Mouse (Mus musculus): ENCODE measurements around the gene Eef1akmt3. TPM values are rescaled to one million over a fixed set of nuclear protein-coding genes. Genes with fewer than 3 reads are reported as not detected.

Gene Eef1akmt3
- 0.34 TPM in 1 of 2 replicates, not detected in the other for polyA plus RNA-seq (2012; ENCODE audit: insufficient read depth, insufficient read length, missing spikeins)

DNA sequence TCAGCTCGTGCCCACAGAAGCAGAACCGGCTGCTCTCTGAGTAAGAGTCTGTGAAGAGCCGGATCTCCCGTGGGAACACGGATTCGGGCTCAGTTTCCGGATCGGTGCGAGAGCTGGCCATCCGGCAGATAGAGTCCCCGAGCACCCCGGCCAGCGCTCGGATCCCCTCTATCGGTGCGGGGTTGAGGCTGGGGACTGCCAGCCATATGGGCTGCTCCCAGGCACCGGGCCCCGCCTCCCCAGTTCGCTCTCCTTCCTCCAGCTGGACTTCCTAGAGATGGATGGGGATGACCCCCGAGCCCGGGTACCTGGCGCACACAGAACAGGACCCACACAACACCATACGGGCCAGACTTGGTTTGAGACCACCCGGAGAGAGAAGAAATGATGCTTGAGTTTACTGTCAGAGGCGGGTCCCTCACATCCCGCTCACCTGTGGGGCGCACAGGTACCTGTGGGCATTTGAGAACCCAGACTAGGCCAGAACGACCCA, at the start of gene Eef1akmt3, which contains the start of gene Mettl1:
Gene Eef1akmt3, minus strand, starts transcription at position 240 of the 493 bp plus-strand sequence.
Gene Mettl1, plus strand, starts transcription at position 141 of the 493 bp plus-strand sequence.
- no peak for TF ChIP-seq CTCF (IDR thresholded peaks at IDR 0.05; ENCODE audit: low read depth, low read length)
- no peak for TF ChIP-seq POLR2A (IDR thresholded peaks at IDR 0.05; ENCODE audit: borderline replicate concordance, low read depth, low read length)

DNA sequence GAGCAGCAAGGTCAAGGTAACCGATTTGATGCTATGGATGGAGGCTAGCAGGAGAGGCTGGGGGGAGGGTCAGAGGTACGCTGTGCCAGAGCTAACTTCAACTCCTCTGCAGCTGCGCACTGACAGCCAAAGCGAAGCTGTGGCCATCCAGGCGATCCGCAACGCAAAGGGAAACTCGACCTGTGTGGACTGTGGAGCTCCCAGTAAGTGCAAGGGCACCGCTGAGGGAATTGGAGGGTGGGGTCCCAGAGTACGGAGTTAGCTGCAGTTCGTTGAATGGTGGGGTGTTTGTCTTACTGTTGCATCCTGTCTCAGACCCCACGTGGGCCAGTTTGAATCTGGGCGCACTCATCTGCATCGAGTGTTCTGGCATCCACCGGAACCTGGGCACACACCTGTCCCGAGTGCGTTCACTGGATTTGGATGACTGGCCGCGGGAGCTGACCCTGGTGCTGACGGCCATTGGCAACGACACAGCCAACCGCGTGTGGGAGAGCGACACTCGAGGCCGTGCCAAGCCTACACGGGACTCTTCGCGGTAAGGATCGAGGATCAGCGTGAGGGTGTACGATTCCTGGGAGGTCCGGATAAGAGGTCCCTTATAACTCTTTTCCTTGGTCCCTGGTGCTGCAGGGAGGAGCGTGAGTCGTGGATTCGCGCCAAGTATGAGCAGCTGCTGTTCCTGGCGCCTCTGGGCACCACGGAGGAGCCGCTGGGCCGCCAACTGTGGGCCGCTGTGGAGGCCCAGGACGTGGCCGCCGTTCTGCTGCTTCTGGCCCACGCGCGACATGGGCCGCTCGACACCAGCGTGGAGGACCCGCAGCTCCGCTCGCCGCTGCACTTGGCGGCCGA, 49.5 kb upstream of the Eef1akmt3 start:
- H3K4me3 ChIP-seq (ENCODE audit: insufficient read depth, low read length), result no peak overlapping the region
- H3K27ac ChIP-seq (ENCODE audit: insufficient read depth, low read depth, low read length), result no peak overlapping the region
- H3K4me1 ChIP-seq (ENCODE audit: control insufficient read depth, insufficient read depth, low read length), result no peaks in the 10 kb centered on the region
- TF ChIP-seq POLR2A (IDR thresholded peaks at IDR 0.05; ENCODE audit: borderline replicate concordance, low read depth, low read length) (no peak), CTCF (IDR thresholded peaks at IDR 0.05; ENCODE audit: low read depth, low read length) (no peak)

More for the DNA sequence above, at the start of gene Eef1akmt3, which contains the start of gene Mettl1:
- Histone ChIP-seq H3K27ac (ENCODE audit: insufficient read depth, low read depth, low read length) (peak within 1 kb of the TSS; percentile 36; the same call in 1 of the 2 replicates), H3K4me1 (ENCODE audit: control insufficient read depth, insufficient read depth, low read length) (peaks cover 9% of the 10 kb centered on the region), H3K4me3 (ENCODE audit: insufficient read depth, low read length) (peak within 1 kb of the TSS; percentile 99)

DNA sequence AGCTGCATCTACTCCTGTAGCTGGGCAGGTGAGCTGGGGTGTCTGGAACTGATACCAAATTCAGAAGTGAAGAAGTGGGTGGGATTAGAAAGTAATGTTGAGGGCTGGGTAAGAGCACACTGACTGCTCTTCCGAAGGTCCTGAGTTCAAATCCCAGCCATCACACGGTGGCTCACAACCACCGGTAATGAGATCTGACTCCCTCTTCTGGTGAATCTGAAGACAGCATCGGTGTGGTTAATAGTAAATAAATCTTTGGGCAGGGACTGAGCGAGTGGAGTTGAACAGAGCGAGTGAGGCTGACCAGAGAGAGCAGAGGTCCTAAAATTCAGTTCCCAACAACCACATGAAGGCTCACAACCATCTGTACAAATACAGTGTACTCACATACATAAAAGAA, 44.3 kb upstream of the Eef1akmt3 start:
- Histone ChIP-seq H3K27ac (ENCODE audit: insufficient read depth, low read depth, low read length) (no peak overlapping the region), H3K4me3 (ENCODE audit: insufficient read depth, low read length) (no peak overlapping the region), H3K4me1 (ENCODE audit: control insufficient read depth, insufficient read depth, low read length) (no peaks in the 10 kb centered on the region)
- TF ChIP-seq POLR2A (IDR thresholded peaks at IDR 0.05; ENCODE audit: borderline replicate concordance, low read depth, low read length) (no peak), CTCF (IDR thresholded peaks at IDR 0.05; ENCODE audit: low read depth, low read length) (no peak)

DNA sequence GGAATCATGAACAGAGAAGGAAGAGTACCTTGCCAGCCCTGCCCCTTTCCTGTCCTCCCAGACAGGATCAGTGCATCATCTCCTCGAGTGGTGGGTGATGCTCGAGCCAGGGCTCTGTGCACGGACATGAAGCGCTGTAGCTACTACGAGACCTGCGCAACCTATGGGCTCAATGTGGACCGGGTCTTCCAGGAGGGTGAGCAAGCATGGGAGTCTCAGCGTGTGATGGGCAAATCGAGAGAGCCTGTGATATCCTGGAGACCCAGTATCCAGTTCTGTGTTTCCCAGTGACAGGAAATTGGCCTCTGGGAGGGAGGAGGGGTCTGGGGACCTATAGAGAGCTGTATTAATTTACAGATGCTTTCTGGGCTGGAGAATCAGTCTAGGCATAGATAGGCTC, 43.7 kb upstream of the Eef1akmt3 start:
- Histone ChIP-seq H3K4me3 (ENCODE audit: insufficient read depth, low read length) (no peak overlapping the region), H3K4me1 (ENCODE audit: control insufficient read depth, insufficient read depth, low read length) (no peaks in the 10 kb centered on the region), H3K27ac (ENCODE audit: insufficient read depth, low read depth, low read length) (no peak overlapping the region)
- TF ChIP-seq CTCF (IDR thresholded peaks at IDR 0.05; ENCODE audit: low read depth, low read length) (no peak), POLR2A (IDR thresholded peaks at IDR 0.05; ENCODE audit: borderline replicate concordance, low read depth, low read length) (no peak)

DNA sequence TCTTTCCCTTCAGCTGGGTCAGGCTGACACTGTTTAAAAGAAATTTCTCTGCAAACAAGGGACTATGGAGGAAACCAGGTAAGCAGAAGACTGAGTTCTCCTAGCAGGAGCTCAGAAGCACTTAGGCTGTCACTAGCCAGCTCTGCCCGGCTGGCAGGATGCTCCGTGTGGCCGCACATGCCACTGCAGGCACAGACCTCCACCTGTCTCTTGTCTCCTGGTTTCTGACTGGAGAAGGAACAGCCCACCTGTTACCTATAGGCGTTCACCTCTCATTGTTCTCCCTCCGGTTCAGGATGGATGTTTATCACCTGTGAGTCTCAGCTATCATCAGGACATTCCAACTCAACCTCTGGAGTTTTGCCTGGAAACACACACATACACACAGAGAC, 42.6 kb upstream of the Eef1akmt3 start:
- Histone ChIP-seq H3K27ac (ENCODE audit: insufficient read depth, low read depth, low read length) (no peak overlapping the region), H3K4me3 (ENCODE audit: insufficient read depth, low read length) (no peak overlapping the region), H3K4me1 (ENCODE audit: control insufficient read depth, insufficient read depth, low read length) (no peaks in the 10 kb centered on the region)
- no peak for TF ChIP-seq POLR2A (IDR thresholded peaks at IDR 0.05; ENCODE audit: borderline replicate concordance, low read depth, low read length)

DNA sequence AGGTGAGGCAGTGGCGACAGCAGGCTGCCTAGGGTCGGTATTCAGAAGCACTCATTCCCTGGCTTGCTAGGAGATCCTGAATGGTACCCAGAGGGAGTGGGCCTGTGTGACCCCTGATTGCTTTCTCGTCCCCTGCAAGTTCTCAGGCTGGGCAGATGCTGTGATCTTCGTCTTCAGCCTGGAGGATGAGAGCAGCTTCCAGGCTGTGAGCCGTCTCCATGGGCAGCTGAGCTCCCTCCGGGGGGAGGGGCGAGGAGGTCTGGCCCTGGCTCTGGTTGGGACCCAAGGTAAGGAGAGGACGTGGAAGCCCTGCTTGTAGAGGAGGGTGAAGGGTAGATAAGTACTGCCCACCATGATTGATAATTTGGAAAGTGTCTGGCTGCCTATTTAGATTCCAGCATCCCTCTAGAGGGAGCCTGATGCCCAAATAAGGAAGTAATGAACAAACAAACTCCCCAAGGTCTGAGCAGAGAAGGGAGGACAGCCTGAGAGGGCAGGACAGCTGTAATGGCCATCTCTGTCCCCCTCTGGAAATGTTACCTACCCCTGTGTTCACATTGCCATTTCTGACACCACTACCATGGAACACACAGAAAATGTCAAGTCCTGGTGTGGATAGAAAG, 42.1 kb upstream of the Eef1akmt3 start:
- TF ChIP-seq CTCF (IDR thresholded peaks at IDR 0.05; ENCODE audit: low read depth, low read length), result no peak
- no peak for TF ChIP-seq POLR2A (IDR thresholded peaks at IDR 0.05; ENCODE audit: borderline replicate concordance, low read depth, low read length)
- Histone ChIP-seq H3K4me1 (ENCODE audit: control insufficient read depth, insufficient read depth, low read length) (no peaks in the 10 kb centered on the region), H3K27ac (ENCODE audit: insufficient read depth, low read depth, low read length) (no peak overlapping the region), H3K4me3 (ENCODE audit: insufficient read depth, low read length) (no peak overlapping the region)

DNA sequence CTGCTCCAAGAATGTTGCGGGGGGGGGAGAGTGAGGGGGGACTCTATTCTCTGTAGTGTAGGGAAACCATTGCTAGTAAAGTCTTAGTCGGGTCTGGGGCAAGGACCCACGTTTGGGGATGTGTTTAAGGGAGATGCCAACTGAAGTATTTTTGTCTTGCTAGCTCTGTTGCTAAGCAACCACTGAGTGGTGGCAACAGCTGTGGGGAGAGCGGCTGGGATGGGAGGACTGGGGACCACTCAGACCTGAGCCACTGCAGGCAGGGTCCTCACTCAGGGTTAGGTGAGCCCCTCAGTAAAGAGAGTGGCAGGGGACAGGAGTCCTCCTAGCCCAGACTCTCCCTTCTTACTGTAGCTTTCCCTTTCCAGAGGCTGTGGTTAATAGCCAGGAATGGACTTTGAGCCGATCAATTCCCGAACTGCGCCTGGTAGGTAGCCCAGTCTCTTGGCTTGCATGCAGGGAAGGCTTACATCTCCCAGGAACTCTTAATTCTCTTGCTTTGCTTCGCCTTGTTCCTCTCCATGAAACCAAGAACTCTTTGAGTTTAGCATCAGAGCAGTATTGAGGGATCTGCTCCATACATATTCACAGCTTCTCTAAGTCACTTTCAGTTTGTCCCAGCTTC, 40.8 kb upstream of the Eef1akmt3 start:
- TF ChIP-seq POLR2A (IDR thresholded peaks at IDR 0.05; ENCODE audit: borderline replicate concordance, low read depth, low read length) (no peak), CTCF (IDR thresholded peaks at IDR 0.05; ENCODE audit: low read depth, low read length) (no peak)
- H3K4me1 ChIP-seq (ENCODE audit: control insufficient read depth, insufficient read depth, low read length), result no peaks in the 10 kb centered on the region
- no peak overlapping the region for H3K4me3 ChIP-seq (ENCODE audit: insufficient read depth, low read length)
- no peak overlapping the region for H3K27ac ChIP-seq (ENCODE audit: insufficient read depth, low read depth, low read length)

DNA sequence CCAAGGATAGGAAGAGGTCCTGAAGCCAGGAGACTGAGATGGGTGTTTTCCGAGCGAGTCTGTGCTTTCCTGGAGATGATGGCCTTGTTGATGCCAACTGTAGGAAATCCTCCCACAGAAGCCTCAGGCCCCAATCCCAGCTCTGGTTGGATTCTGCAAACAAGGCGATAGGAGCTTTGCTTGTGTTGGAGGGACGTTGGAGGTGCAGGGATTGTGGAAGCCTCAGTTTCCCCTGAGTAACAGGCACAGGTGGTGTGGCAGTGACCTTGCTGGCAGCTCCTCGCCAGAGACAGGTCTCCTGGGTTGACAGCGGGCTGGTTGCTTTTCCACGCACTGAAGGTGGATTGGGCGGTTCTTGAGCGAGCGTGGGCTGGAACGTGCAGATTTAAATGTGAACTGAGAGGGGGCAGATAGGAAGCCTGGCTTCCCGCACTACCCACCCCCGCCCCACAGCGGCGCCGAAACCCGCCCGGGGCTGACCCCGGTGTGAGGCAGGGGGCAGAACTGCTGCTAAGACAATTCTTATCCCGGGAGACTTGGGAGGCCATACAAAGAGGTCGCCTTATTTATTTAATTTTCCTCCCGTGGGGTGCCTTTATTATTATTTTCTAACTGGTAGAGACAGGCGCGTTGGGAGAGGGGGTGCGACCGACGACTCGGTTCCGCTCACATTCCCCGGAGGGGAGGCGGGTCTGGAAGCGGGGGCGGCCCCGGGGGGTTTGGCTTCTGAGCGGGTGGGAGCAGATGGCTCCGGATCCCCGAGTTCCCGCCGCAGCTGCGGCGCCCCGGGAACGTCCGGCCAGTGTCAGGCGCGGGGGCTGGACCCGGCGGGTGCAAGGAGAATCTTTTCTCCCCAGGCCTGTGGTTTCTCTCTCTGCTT, 39.8 kb upstream of the Eef1akmt3 start:
- no peak overlapping the region for H3K4me3 ChIP-seq (ENCODE audit: insufficient read depth, low read length)
- H3K27ac ChIP-seq (ENCODE audit: insufficient read depth, low read depth, low read length), result no peak overlapping the region

More for the DNA sequence above, 39.8 kb upstream of the Eef1akmt3 start:
- H3K4me1 ChIP-seq (ENCODE audit: control insufficient read depth, insufficient read depth, low read length), result no peaks in the 10 kb centered on the region
- TF ChIP-seq POLR2A (IDR thresholded peaks at IDR 0.05; ENCODE audit: borderline replicate concordance, low read depth, low read length) (no peak), CTCF (IDR thresholded peaks at IDR 0.05; ENCODE audit: low read depth, low read length) (no peak)
